Mouse (Mus musculus): ENCODE data around the gene Clpx.

- TF ChIP-seq CTCF (IDR thresholded peaks at IDR 0.05): no peak
- TF ChIP-seq EP300 (IDR thresholded peaks at IDR 0.05): no peak
These were observed 46.4 kb downstream of the Clpx start for GRCm38 (mm10) chr9:65340414-65340813.

Measured in lung, postnatal 0 days (tissue).